Mouse (Mus musculus): ENCODE results near the gene Ptprk. TPM values are rescaled to one million over a fixed set of nuclear protein-coding genes. Genes with fewer than 3 reads are reported as not detected.

The Ptprk gene
- polyA plus RNA-seq, 1 experiment from 2014 or later = 39.3 TPM

- WGBS = 94% methylated on average over 5 of the region's 5 CpGs
Measured at GRCm38 (mm10) chr10:28568047-28568446, 493.4 kb downstream of the Ptprk start.

DNA sequence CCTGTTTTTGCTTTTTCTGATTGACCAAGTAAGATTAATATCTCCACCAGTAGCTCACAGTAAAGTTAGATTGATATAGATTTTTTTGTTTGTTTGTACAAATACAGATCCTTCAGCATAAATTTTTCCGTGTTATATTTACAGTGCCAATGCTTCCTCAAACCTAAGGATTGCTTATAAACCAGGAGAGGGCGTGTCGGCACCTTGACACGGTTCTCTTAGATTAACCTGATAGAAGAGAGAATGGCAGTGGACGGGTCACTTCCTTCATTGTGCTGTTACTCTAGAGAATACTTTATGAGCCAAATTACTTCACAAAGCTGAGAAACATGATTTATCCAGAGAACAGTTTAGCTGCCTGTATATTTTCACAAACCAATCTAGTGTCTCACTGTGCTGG lies 505.0 kb downstream of the Ptprk start:
- no peak overlapping the region for H3K4me3 ChIP-seq (ENCODE audit: low read depth, low read length)
- 83% methylated on average over 5 of the region's 5 CpGs for WGBS
- no peak overlapping the region for H3K27ac ChIP-seq (ENCODE audit: low read depth, low read length)
- H3K4me2 ChIP-seq (ENCODE audit: low read depth, low read length) = no peak overlapping the region
- H3K9me3 ChIP-seq (ENCODE audit: control insufficient read depth, low read length) = no peaks in the 10 kb centered on the region
- no peak for ATAC-seq (ENCODE audit: low read depth)
- H3K4me1 ChIP-seq (ENCODE audit: control insufficient read depth, insufficient read depth, low read length) = no peaks in the 10 kb centered on the region
- H3K9ac ChIP-seq (replicated peaks; ENCODE audit: low read depth, low read length) = no peak overlapping the region
- no peaks in the 10 kb centered on the region for H3K36me3 ChIP-seq (ENCODE audit: control insufficient read depth, insufficient read depth, low read length)
- no peaks in the 10 kb centered on the region for H3K27me3 ChIP-seq (ENCODE audit: control insufficient read depth, insufficient read depth, low read length)

More at GRCm38 (mm10) chr10:28568047-28568446, 493.4 kb downstream of the Ptprk start:
- Histone ChIP-seq H3K4me2 (ENCODE audit: low read depth, low read length) (no peak overlapping the region), H3K4me3 (ENCODE audit: low read depth, low read length) (no peak overlapping the region), H3K9ac (replicated peaks; ENCODE audit: low read depth, low read length) (no peak overlapping the region), H3K9me3 (ENCODE audit: control insufficient read depth, low read length) (no peaks in the 10 kb centered on the region), H3K27me3 (ENCODE audit: control insufficient read depth, insufficient read depth, low read length) (no peaks in the 10 kb centered on the region), H3K36me3 (ENCODE audit: control insufficient read depth, insufficient read depth, low read length) (no peaks in the 10 kb centered on the region), H3K4me1 (ENCODE audit: control insufficient read depth, insufficient read depth, low read length) (no peaks in the 10 kb centered on the region), H3K27ac (ENCODE audit: low read depth, low read length) (no peak overlapping the region)
- no peak for ATAC-seq (ENCODE audit: low read depth)

DNA sequence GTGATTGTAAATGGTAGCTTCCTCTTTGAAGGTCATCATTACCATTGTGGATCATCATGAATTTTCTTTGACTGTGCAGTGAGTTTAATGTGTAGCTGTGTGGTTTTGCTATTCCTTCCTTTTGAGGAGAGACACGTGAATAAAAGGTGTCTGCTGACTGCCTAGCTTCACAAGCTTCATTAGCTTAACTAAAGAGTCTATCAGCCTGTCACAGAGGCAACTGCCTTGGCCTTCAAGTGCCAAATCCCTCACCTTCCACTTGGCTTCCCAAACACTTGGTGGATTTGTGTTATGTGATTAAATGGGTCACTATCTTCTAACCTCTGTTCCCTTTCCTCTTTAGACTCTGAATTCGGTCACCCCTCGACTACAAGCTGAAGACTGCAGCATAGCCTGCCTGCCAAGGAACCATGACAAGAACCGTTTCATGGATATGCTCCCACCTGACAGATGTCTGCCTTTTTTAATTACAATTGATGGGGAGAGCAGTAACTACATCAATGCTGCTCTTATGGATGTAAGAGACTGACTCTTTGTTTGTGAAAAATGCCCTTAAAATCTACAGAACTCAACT lies 512.0 kb downstream of the Ptprk start:
- ATAC-seq (ENCODE audit: low read depth) = no peak
- Histone ChIP-seq H3K9ac (replicated peaks; ENCODE audit: low read depth, low read length) (no peak overlapping the region), H3K36me3 (ENCODE audit: control insufficient read depth, insufficient read depth, low read length) (no peaks in the 10 kb centered on the region), H3K27me3 (ENCODE audit: control insufficient read depth, insufficient read depth, low read length) (no peaks in the 10 kb centered on the region), H3K4me2 (ENCODE audit: low read depth, low read length) (no peak overlapping the region), H3K4me1 (ENCODE audit: control insufficient read depth, insufficient read depth, low read length) (no peaks in the 10 kb centered on the region), H3K4me3 (ENCODE audit: low read depth, low read length) (no peak overlapping the region), H3K27ac (ENCODE audit: low read depth, low read length) (no peak overlapping the region), H3K9me3 (ENCODE audit: control insufficient read depth, low read length) (no peaks in the 10 kb centered on the region)
- WGBS = 51% methylated on average over 4 of the region's 4 CpGs

- no peak overlapping the region for H3K9ac ChIP-seq (replicated peaks; ENCODE audit: low read depth, low read length)
- no peaks in the 10 kb centered on the region for H3K9me3 ChIP-seq (ENCODE audit: control insufficient read depth, low read length)
- no peaks in the 10 kb centered on the region for H3K36me3 ChIP-seq (ENCODE audit: control insufficient read depth, insufficient read depth, low read length)
- no peak overlapping the region for H3K4me3 ChIP-seq (ENCODE audit: low read depth, low read length)
- no peak overlapping the region for H3K4me2 ChIP-seq (ENCODE audit: low read depth, low read length)
- no peaks in the 10 kb centered on the region for H3K4me1 ChIP-seq (ENCODE audit: control insufficient read depth, insufficient read depth, low read length)
- H3K27ac ChIP-seq (ENCODE audit: low read depth, low read length) = no peak overlapping the region
- no peak for ATAC-seq (ENCODE audit: low read depth)
- H3K27me3 ChIP-seq (ENCODE audit: control insufficient read depth, insufficient read depth, low read length) = no peaks in the 10 kb centered on the region
- WGBS = 94% methylated on average over 4 of the region's 4 CpGs
Measured at GRCm38 (mm10) chr10:28588401-28588800, 513.8 kb downstream of the Ptprk start.

DNA sequence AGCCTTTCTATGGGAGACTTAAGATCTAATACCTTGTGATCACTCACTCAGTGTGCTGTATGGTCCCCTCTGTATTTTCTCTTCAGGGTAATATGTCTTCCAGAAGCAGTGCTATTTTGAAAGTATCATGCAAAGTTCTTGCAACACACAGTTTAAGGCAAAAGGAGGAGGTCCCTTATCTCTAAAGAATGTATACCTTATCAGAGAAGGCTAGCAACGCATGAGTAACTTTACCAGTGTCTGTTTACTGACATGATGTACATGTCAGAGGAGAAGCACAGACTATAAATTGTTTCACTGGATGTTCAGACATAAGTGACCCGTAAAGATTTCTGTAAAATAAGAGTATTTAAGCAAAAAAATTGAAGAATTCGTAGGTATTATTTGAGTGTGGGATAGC lies 516.2 kb downstream of the Ptprk start:
- Histone ChIP-seq H3K27me3 (ENCODE audit: control insufficient read depth, insufficient read depth, low read length) (no peaks in the 10 kb centered on the region), H3K4me3 (ENCODE audit: low read depth, low read length) (no peak overlapping the region), H3K27ac (ENCODE audit: low read depth, low read length) (no peak overlapping the region), H3K4me1 (ENCODE audit: control insufficient read depth, insufficient read depth, low read length) (no peaks in the 10 kb centered on the region), H3K9ac (replicated peaks; ENCODE audit: low read depth, low read length) (no peak overlapping the region), H3K36me3 (ENCODE audit: control insufficient read depth, insufficient read depth, low read length) (no peaks in the 10 kb centered on the region), H3K4me2 (ENCODE audit: low read depth, low read length) (no peak overlapping the region), H3K9me3 (ENCODE audit: control insufficient read depth, low read length) (no peaks in the 10 kb centered on the region)
- no peak for ATAC-seq (ENCODE audit: low read depth)
- WGBS = 92% methylated on average over 3 of the region's 3 CpGs

- no peak overlapping the region for H3K4me3 ChIP-seq (ENCODE audit: low read depth, low read length)
- WGBS = 75% methylated on average over 4 of the region's 4 CpGs
- H3K27ac ChIP-seq (ENCODE audit: low read depth, low read length) = no peak overlapping the region
- H3K9me3 ChIP-seq (ENCODE audit: control insufficient read depth, low read length) = no peaks in the 10 kb centered on the region
- ATAC-seq (ENCODE audit: low read depth) = no peak
- H3K36me3 ChIP-seq (ENCODE audit: control insufficient read depth, insufficient read depth, low read length) = no peaks in the 10 kb centered on the region
- no peak overlapping the region for H3K9ac ChIP-seq (replicated peaks; ENCODE audit: low read depth, low read length)
- no peak overlapping the region for H3K4me2 ChIP-seq (ENCODE audit: low read depth, low read length)
- no peaks in the 10 kb centered on the region for H3K4me1 ChIP-seq (ENCODE audit: control insufficient read depth, insufficient read depth, low read length)
- H3K27me3 ChIP-seq (ENCODE audit: control insufficient read depth, insufficient read depth, low read length) = no peaks in the 10 kb centered on the region
Measured at GRCm38 (mm10) chr10:28593566-28594292, 519.1 kb downstream of the Ptprk start.

DNA sequence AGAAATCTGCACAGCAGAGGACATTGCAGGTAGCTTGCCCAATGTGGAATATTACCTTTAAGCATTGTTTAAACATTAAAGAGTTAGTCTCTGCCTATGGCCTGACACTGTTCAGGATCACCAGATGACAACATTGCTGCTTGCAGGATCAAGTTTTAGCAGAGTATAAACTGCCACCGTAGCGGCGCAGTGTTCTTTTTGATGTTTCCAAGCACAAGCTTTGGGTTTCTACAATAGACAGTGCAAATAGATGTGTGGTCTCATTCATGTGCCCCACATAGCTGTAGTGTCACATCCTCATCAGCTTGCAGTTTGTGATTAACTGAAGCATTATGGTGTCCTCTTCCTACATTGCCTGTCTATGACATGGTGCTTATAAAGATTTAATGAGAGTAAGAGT lies 522.3 kb downstream of the Ptprk start:
- H3K4me1 ChIP-seq (ENCODE audit: control insufficient read depth, insufficient read depth, low read length) = no peaks in the 10 kb centered on the region
- H3K4me3 ChIP-seq (ENCODE audit: low read depth, low read length) = no peak overlapping the region
- H3K36me3 ChIP-seq (ENCODE audit: control insufficient read depth, insufficient read depth, low read length) = no peaks in the 10 kb centered on the region
- H3K27ac ChIP-seq (ENCODE audit: low read depth, low read length) = no peak overlapping the region
- H3K27me3 ChIP-seq (ENCODE audit: control insufficient read depth, insufficient read depth, low read length) = no peaks in the 10 kb centered on the region
- ATAC-seq (ENCODE audit: low read depth) = no peak
- H3K9me3 ChIP-seq (ENCODE audit: control insufficient read depth, low read length) = no peaks in the 10 kb centered on the region
- H3K4me2 ChIP-seq (ENCODE audit: low read depth, low read length) = no peak overlapping the region
- H3K9ac ChIP-seq (replicated peaks; ENCODE audit: low read depth, low read length) = no peak overlapping the region
- WGBS = 99% methylated on average over 3 of the region's 3 CpGs

- H3K4me3 ChIP-seq (ENCODE audit: low read depth, low read length) = no peak overlapping the region
- 78% methylated on average over 3 of the region's 3 CpGs for WGBS
- no peaks in the 10 kb centered on the region for H3K4me1 ChIP-seq (ENCODE audit: control insufficient read depth, insufficient read depth, low read length)
- no peaks in the 10 kb centered on the region for H3K36me3 ChIP-seq (ENCODE audit: control insufficient read depth, insufficient read depth, low read length)
- no peak overlapping the region for H3K9ac ChIP-seq (replicated peaks; ENCODE audit: low read depth, low read length)
- ATAC-seq (ENCODE audit: low read depth) = no peak
- no peak overlapping the region for H3K27ac ChIP-seq (ENCODE audit: low read depth, low read length)
- no peaks in the 10 kb centered on the region for H3K9me3 ChIP-seq (ENCODE audit: control insufficient read depth, low read length)
- no peak overlapping the region for H3K4me2 ChIP-seq (ENCODE audit: low read depth, low read length)
- no peaks in the 10 kb centered on the region for H3K27me3 ChIP-seq (ENCODE audit: control insufficient read depth, insufficient read depth, low read length)
Measured at GRCm38 (mm10) chr10:28609136-28609535, 534.5 kb downstream of the Ptprk start.

DNA sequence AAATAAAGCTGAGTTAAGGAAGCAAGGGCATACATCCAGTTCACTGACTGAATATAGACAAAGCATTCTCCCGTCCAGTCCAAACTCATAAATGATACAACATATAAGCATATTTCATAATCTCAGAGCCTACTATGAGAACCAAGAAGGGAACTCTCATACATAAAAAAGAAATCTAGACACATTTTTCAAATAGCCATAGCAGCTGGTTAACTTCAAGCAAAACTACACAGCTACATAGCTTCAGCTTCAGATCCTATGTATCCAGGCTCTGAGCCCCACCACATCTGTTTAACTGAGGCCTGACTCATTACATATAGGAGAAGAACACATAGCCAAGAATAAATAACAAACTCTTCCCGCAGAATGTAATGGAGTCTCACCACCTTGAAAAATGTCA lies 539.8 kb downstream of the Ptprk start:
- no peaks in the 10 kb centered on the region for H3K4me1 ChIP-seq (ENCODE audit: control insufficient read depth, insufficient read depth, low read length)
- no peaks in the 10 kb centered on the region for H3K27me3 ChIP-seq (ENCODE audit: control insufficient read depth, insufficient read depth, low read length)
- H3K4me3 ChIP-seq (ENCODE audit: low read depth, low read length) = no peak overlapping the region
- no peak for ATAC-seq (ENCODE audit: low read depth)
- no peak overlapping the region for H3K4me2 ChIP-seq (ENCODE audit: low read depth, low read length)
- H3K27ac ChIP-seq (ENCODE audit: low read depth, low read length) = no peak overlapping the region
- H3K36me3 ChIP-seq (ENCODE audit: control insufficient read depth, insufficient read depth, low read length) = no peaks in the 10 kb centered on the region
- 92% methylated on average over 2 of the region's 2 CpGs for WGBS
- no peak overlapping the region for H3K9ac ChIP-seq (replicated peaks; ENCODE audit: low read depth, low read length)
- H3K9me3 ChIP-seq (ENCODE audit: control insufficient read depth, low read length) = no peaks in the 10 kb centered on the region

Data from neural tube, embryonic 14.5 days (tissue).